Mouse (Mus musculus) ES-E14 (cell line): Measurements from ENCODE around the gene Vps37b.

Experiments used
- CHD2 ChIP-seq: IDR thresholded peaks from 2 replicates; pipeline ENCODE4 v1.6.1; 2014; ENCODE audit warnings: mild to moderate bottlenecking, low read depth, low read length, inconsistent platforms
- ZC3H11A ChIP-seq: IDR thresholded peaks from 2 replicates; pipeline ENCODE4 v1.6.1; 2012; ENCODE audit warnings: low read depth, mild to moderate bottlenecking, inconsistent platforms, low read length, borderline replicate concordance

DNA sequence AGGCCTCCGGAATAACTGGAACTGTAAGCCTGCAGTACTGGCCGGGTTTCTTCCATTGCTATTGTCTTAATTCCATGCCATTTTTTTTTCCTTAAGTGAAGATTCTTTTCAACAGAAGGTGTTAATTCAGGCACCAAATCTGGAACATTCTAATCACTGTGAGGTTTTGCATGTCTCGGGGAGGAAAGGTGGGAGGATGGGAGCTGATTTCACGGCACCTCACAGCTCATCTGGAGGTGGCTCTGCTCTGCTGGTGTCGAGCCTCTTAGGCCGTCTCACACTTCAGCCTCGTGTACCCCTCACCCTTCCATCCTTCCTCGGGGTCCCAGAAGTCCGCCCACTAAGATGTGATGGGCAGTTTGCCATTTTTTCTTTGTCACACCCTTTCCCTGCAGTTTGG, 9.0 kb upstream of the Vps37b start:
- no peak for TF ChIP-seq CHD2
- TF ChIP-seq ZC3H11A, result no peak
